Mouse (Mus musculus) frontal cortex, postnatal 14 days (tissue): ENCODE measurements around the gene Sphk2.

Source experiments
- DNase-seq, 2 experiments: peaks; one replicate each; pipeline ENCODE4 v3.0.0; 2022; ENCODE audit warnings: low spot score in 2 of 2

Gene Sphk2

DNA sequence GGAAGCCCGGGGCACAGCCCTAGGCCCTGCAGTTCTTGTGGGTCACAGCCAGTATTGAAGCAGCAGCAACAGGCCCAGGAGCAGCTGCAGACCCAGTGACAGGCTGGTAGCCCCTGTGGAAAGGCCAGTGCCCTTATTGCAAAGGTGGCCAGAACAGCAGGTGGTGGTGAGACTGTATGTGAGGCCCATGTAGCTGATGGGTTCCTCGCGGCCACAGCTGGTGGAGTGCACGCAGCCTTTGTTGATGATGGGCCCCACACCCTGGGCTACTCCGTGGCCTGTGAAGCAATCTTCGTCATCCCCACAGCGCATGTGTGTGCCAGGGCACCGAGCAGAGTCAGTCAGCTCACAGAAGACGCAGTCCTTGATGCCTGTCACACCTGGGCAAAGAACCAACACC is 7.3 kb upstream of the Sphk2 start:
- no peak for DNase-seq

GRCm38 (mm10) chr7:45723781-45724180 is 6.0 kb upstream of the Sphk2 start:
- DNase-seq: no peak

DNA sequence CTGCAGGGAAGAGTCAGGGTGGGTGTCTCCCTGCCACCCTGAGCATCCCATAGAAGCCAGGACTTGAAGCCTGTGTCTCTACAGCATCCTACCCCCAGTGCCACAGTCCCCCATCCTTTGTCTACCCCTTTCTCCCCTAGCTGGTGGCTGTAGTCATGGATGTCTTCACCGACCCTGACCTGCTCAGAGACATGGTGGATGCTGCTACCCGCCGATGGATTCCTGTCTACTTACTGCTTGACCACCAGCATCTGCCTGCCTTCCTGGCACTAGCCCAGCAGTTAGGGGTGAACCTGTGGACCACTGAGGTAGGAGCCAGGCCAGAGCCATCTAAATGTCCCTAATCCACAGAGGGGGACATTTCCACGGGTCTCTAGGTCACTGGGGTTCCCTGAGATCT is 5.5 kb upstream of the Sphk2 start:
- no peak for DNase-seq

DNA sequence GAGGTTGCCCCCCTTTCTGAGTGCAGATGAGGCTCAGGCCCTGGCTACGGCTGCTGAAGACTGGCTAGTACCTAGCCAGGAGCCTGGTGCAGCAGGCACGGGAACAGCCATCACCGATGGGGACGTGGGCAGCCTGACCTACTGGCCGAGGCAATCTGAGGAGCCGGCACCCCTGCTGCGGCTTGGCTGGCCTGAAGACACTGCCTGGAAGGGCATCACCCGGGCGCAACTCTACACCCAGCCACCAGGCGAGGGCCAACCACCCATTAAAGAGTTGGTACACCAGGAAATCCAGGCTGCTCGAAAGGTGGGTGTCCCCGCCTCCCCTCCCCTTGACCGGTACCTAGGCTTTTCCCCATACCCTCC is 4.5 kb upstream of the Sphk2 start:
- no peak for DNase-seq

DNA sequence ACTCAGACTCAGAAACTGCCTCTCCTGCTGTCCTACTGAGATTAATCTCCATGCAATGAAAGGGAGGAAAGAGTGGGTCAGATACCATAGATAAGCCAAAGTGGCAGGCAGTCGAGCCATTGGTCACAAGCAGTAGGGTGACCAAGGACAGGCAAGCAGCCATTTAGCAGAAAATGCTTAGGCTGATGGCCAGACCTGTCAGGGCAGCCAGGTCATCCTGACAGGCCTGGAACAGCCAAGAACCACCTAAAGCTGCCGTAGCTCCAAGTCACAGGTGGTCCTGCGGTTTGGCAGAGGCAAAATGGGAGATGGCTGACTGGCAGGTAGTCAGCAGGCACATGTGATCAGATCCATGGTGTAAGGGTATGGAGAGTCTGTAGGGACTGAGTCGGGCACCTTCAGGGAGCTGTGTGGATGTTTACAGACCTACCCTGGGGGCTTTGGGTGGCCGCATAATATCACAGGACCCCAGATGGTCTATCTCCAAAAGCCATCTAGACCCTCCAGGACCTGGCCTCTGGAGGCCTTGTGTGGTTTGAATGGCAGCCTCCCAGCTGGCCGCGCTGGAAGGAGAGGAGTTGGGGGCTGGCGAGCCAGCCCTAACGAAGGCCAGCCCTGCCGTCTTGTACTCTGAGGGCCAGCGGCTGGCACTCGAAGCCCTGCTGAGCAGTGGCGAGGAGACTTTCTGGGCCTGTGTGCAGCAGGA is 4.0 kb upstream of the Sphk2 start:
- no peak for DNase-seq

DNA sequence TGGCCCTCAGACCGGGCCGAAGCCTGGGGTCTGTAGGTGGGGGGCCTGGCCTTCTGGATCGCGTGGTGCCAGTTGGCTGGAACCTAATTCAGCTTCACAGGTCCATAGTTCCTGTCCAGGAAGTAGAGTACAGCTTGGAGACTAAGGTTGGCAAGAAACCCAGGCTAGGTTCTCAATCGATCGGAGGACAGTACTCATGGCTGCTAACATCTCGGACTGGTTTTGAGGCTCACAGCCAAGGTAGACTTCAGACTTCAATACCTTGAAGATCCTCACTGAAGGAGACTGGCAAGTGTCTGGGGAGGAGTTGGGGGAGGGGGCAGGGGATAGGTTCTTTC is 3.4 kb upstream of the Sphk2 start:
- DNase-seq: no peak

- DNase-seq: no peak
Measured at GRCm38 (mm10) chr7:45720413-45721233, 2.8 kb upstream of the Sphk2 start, which contains the start of gene Fam83e. TSS of gene Fam83e (plus strand) at chr7:45721212.

GRCm38 (mm10) chr7:45719738-45720412 is 2.1 kb upstream of the Sphk2 start:
- no peak for DNase-seq

DNA sequence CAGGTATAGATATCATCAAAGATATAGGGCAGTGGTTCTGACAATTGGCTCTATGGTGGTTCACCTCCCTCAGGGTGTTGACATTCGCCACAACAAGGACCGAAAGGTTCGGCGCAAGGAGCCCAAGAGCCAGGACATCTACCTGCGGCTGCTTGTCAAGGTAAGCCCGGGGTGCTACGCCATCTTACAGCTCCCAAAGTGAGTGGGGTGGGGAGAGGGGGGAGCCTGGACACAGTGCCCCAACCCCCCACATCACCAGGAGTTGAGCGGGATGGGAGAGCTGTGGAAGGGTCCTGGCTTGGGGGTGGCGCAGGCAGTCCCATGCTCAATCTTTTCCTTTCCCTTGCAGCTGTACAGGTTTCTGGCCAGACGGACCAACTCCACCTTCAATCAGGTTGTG is 1.4 kb upstream of the Sphk2 start:
- no peak for DNase-seq

- DNase-seq: no peak
Measured at GRCm38 (mm10) chr7:45718331-45718730, 529 bp upstream of the Sphk2 start.

GRCm38 (mm10) chr7:45716952-45717917 is 567 bp downstream of the Sphk2 start:
- no peak for DNase-seq

GRCm38 (mm10) chr7:45716460-45716857 is 1.3 kb downstream of the Sphk2 start:
- no peak for DNase-seq

DNA sequence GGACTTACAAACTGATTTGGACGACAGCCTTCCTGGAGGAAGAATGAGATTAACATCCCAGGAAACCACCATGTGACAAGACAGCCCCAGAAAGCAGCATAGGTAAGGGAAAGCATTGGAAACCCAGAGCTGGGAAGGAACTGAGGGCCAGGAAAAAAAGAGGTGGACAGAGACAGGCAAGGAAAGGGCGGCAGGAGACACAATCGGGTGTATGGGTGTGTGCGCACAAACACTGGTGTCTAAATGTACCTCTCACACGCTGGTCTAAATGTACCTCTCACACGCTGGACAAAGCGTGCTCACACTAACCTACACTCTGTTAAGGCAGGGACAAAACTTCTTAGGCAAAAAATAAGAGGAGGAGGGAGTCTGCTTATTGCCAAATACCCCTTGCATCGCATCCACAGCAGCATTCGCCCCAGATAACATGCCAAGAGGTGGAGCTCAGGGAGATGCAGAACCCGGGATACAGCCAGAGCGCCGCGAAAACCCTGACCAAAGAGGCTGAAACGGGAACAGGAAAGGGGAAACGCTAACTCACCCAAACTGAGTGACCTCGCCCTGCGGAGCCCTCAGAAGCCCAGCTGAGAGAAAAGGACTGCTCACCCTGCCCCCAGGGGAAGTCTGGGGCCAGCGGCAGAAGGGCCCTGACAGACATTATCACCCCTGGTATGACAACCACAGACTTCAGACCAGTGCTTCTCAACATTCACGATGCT is 1.9 kb downstream of the Sphk2 start:
- DNase-seq: no peak

DNA sequence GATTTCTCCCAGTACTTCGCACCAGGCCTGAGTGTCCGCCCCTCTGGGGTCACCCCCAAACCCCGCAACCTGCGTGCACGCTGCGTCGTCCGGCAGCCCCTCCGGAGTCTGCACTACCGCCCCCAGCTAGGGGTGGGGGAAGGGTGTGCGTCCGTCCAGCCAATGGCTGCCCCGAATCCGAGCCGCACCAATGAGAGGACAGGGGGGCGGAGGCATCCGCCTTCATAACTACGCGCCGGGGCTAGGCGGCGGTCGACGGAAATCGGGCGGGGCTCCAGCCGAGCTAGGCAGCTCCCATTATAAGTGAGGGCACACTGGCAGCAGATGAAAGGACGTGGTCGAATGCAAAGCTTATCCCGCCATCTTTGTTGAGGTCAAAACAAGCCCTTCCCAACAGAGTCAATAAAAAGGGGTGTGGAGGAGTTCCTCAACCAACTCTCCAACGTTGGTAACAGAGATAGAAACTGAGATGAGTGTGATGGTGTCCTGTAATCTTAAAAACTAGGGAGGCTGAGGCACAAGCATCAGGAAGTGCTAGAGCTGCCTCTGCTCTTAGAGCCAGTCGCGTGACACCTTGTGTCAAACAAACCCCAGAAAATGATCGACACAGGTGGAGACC is 2.6 kb downstream of the Sphk2 start, which contains the start of gene Rpl18:
Gene Rpl18 (plus strand): TSS at position 368 of the 619 bp plus-strand sequence.
- DNase-seq: peak; percentile 97 to 98

- no peak for DNase-seq
Measured at GRCm38 (mm10) chr7:45714630-45715089, 3.1 kb downstream of the Sphk2 start.

DNA sequence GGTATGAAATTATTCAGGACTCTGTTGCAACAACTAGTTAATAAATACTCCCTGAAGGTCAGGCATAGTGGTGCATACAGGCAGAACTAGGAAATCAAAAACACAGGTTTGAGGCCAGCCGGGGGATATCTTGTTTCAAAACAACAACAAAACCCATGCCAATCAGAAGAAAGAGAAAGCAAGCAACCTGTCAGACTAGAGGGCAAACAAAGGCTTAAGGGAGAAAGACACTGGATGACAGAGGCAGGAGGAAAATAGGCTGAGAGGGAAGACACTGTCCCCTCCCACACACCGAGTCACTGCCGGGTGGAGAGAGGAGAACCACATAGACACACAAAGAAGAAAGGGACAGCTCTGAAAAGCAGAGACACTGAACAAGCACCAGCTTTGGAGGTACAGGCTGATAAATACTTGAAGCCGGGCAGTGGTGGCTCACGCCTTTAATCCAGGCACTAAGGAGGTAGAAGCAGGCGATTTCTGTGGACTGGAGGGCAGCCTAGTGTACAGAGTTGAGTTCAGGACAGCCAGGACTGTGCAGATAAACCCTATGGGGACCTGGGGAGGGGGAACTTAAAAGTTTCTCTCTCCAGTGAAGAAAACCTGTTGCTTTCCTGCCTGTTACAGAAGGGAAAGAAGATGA is 3.8 kb downstream of the Sphk2 start:
- no peak for DNase-seq

GRCm38 (mm10) chr7:45713396-45713795 is 4.4 kb downstream of the Sphk2 start:
- DNase-seq: no peak

DNA sequence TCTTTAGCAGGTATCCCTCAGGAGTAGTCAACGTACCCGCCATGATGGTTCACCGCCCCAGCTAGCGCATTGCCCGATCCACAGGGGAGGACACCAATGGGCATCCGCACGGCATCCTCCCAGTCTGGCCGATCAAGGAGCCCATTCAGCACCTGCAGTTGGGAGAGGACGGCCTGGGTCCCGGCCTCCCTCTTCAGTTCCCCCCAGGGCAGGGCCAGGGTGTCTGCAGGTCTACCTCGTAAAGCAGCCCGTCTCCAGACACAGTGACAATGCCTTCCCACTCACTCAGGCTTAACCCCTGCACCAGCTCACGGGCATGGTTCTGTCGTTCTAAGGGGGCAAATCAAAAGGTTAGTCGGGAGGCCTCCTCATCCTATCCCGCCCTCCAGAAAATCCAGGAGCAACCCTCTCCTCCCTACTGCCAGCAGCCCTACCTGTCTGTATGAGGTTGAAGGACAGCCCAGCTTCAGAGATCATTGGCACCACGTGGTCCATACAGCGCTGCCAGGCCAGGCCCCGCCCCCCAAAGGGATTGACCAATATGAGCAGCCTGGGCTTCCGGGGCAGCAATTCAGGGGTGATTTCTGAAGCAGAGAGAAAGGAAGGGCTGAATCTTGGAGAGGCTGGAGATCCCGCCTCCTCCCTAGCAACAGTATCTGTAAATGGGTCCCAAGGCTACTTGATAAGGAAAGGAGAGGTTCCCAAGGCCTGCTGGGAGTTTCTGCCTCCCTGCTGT is 5.6 kb downstream of the Sphk2 start:
- no peak for DNase-seq
